Mouse (Mus musculus): ENCODE measurements around the gene Cabp1. TPM values are rescaled to one million over a fixed set of nuclear protein-coding genes. Genes with fewer than 3 reads are reported as not detected.
A peak's percentile ranks its signal among the peaks of the same experiment; 100 is the strongest.

Gene Cabp1
- 1.1 and 2.3 TPM in 2 replicates for polyA plus RNA-seq (2014; fragmentation: Nextera tagmentation; extraction: Ambion mirVana)

DNA sequence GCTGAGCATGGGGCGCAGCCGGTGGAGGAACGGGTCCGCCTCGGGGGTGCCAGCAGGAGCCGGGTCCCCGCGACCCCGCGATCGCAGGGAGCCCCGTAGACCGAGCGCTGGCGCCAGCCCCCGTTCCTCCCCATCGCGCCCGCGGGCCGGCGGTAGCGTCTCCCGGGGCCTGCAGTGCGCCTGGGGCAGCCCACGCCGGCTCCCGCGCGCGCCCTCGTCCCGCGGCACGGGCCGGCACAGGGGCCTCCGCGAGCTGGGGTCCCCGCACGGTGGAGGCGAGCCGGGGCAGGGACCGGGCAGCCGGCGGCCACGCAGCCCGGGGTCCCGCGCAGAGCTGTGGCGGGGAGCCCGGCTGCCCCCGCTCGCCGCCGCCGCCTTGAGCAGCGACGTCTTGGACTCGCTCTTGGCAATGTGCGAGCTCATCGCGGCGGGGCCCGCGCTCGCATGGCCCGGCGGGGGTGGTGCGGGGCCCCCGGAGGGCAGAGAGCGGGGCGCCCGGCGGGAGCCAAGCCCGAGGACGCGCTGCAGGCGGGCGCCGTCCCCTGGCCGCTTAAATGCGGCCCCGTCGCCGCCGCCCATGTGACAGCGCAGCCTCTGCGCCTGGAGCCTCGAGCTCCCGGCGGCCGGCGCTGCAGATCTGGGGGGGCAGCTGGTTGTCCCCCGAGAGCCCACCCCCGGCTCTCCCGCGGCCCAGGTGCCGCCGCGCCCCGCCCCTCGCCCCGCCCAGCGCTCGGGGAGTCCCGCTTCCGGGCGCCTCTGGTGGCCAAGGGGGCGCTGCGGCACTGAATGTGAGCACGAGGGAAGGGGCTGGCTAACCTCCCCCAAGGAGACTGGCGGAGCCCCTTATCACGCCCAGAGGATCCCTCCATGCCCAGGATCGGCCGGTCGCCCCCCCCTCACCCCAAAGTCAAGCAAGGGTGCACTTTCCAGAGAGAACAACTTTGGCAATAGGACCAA, at the start of gene Cabp1:
TSS of gene Cabp1 (minus strand) at position 713 of the 957 bp plus-strand sequence.
- under 1% methylated on average over 71 of the region's 116 CpGs for WGBS
- Histone ChIP-seq H3K4me2 (peak within 1 kb of the TSS; percentile 100), H3K9ac (ENCODE audit: low read length) (peak within 1 kb of the TSS; percentile 65), H3K27ac (ENCODE audit: low read depth, low read length) (no peak within 1 kb of the TSS), H3K4me1 (ENCODE audit: control insufficient read depth, insufficient read depth, low read length) (peaks cover 23% of the 10 kb centered on the region), H3K9me3 (ENCODE audit: control insufficient read depth, low read length) (no peaks in the 10 kb centered on the region), H3K4me3 (ENCODE audit: low read depth, low read length) (peak within 1 kb of the TSS; percentile 62), H3K27me3 (ENCODE audit: control insufficient read depth, insufficient read depth, low read length) (peaks cover 57% of the 10 kb centered on the region), H3K36me3 (ENCODE audit: control insufficient read depth, insufficient read depth, low read length) (no peaks in the 10 kb centered on the region)
- ATAC-seq (ENCODE audit: low FRiP score) (peak; percentile 66), DNase-seq (ENCODE audit: low spot score, missing footprints) (peak; percentile 97)

DNA sequence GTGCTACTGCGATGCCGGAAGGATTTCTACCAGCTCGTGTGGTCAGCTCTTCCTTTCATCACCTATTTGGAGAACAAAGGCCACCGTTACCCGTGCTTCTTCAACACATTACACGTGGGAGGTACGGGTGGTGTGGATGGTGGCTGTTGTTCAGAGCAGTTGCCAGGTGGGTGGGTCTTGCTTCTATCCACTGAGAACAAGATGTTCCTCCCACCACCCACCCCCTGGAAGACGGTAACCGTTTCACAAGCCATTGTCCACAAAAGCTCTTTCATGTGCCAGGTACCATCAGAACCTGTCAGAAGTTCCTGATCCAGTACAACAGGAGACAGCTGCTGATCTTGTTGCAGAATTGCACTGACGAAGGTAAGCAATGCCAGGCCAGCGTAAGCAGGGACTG, 46.0 kb upstream of the Cabp1 start:
- peaks cover 13% of the 10 kb centered on the region for H3K4me1 ChIP-seq (ENCODE audit: control insufficient read depth, insufficient read depth, low read length)
- no peak for DNase-seq (ENCODE audit: low spot score, missing footprints)
- 88% methylated on average over 11 of the region's 11 CpGs for WGBS
- H3K36me3 ChIP-seq (ENCODE audit: control insufficient read depth, insufficient read depth, low read length), result peaks cover 34% of the 10 kb centered on the region
- H3K4me2 ChIP-seq, result no peak overlapping the region
- H3K9ac ChIP-seq (ENCODE audit: low read length), result no peak overlapping the region
- H3K4me3 ChIP-seq (ENCODE audit: low read depth, low read length), result no peak overlapping the region
- H3K27ac ChIP-seq (ENCODE audit: low read depth, low read length), result no peak overlapping the region
- H3K9me3 ChIP-seq (ENCODE audit: control insufficient read depth, low read length), result no peaks in the 10 kb centered on the region
- no peak for ATAC-seq (ENCODE audit: low FRiP score)
- peaks cover 5% of the 10 kb centered on the region for H3K27me3 ChIP-seq (ENCODE audit: control insufficient read depth, insufficient read depth, low read length)

DNA sequence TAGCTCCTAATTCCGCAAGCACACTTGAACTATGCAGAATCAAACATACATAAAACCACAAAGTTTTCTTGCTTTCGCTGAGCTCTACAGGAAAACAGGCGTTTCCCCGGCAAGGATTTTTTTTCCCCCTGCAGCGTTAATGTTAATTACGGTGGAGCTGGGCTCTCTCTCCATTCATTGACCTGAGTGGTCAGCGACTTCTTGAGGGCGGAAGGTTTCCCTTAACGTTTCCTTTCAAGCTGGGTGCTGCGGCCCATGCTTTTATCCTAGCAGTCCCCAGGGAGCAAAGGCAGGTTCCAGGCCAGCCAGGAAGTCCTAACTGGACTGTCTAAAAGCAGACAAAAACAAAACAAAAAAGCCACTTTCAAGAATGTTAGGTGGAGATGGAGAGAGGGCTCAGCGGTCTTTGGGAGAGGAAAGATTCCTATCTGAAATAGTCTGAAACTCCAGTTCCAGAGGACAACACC, 44.6 kb upstream of the Cabp1 start:
- H3K9ac ChIP-seq (ENCODE audit: low read length), result no peak overlapping the region

DNA sequence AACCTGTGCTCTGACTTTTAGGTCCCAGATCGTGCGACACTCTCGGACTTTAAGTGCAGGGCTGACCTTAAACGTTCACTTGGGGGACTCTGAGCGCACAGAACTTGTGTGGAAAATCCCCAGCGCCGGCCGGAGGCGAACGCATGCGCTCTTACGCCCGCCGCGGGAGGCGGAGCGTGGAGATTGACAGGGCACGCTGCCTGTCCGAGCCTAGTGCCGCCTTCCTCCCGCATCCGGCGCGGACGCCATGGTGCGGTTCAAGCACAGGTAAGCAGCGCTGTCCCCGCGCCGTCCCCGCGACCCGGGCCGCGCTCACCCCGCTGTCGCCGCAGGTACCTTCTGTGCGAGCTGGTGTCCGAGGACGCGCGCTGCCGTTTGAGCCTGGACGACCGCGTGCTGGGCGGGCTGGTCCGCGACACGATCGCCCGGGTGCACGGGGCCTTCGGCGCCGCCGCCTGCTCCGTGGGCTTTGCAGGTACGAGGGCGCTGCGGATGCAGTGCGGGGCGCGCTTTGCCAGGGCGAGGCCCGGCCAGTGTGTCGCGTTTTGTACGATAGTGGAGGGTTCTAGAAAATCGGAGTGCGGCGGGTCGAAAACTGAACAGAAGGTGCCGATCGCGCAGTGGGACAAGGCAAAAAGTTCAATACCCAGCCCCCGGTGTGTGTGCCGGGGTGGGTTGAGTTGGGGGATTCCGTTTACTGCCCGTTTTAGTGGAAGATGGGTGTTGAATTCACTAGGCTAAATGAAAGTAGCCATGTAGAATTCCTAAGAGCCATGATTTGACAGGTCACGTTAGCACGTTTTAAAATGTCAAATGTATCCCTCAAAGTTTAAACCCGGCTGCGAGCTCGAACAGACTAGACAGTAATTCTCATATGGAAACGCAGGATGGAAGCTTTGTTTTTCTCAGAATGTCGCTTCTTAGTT, 43.9 kb upstream of the Cabp1 start:
- under 1% methylated on average over 87 of the region's 88 CpGs for WGBS
- Histone ChIP-seq H3K9me3 (ENCODE audit: control insufficient read depth, low read length) (no peaks in the 10 kb centered on the region), H3K4me1 (ENCODE audit: control insufficient read depth, insufficient read depth, low read length) (peaks cover 15% of the 10 kb centered on the region), H3K36me3 (ENCODE audit: control insufficient read depth, insufficient read depth, low read length) (peaks cover 20% of the 10 kb centered on the region), H3K4me3 (ENCODE audit: low read depth, low read length) (peak overlapping the region; percentile 81), H3K4me2 (peak overlapping the region; percentile 78), H3K27ac (ENCODE audit: low read depth, low read length) (no peak overlapping the region), H3K27me3 (ENCODE audit: control insufficient read depth, insufficient read depth, low read length) (peaks cover 15% of the 10 kb centered on the region), H3K9ac (ENCODE audit: low read length) (peak overlapping the region; percentile 61)
- ATAC-seq (ENCODE audit: low FRiP score), result peak; percentile 81
- DNase-seq (ENCODE audit: low spot score, missing footprints), result peak; percentile 99

More for the DNA sequence above, 44.6 kb upstream of the Cabp1 start:
- WGBS, result 7% methylated on average over 11 of the region's 11 CpGs
- Histone ChIP-seq H3K9me3 (ENCODE audit: control insufficient read depth, low read length) (no peaks in the 10 kb centered on the region), H3K36me3 (ENCODE audit: control insufficient read depth, insufficient read depth, low read length) (peaks cover 22% of the 10 kb centered on the region), H3K4me3 (ENCODE audit: low read depth, low read length) (peak overlapping the region; percentile 81), H3K4me2 (peak overlapping the region; percentile 78), H3K4me1 (ENCODE audit: control insufficient read depth, insufficient read depth, low read length) (peaks cover 15% of the 10 kb centered on the region), H3K27ac (ENCODE audit: low read depth, low read length) (no peak overlapping the region), H3K27me3 (ENCODE audit: control insufficient read depth, insufficient read depth, low read length) (peaks cover 15% of the 10 kb centered on the region)
- DNase-seq (ENCODE audit: low spot score, missing footprints) (no peak), ATAC-seq (ENCODE audit: low FRiP score) (no peak)

DNA sequence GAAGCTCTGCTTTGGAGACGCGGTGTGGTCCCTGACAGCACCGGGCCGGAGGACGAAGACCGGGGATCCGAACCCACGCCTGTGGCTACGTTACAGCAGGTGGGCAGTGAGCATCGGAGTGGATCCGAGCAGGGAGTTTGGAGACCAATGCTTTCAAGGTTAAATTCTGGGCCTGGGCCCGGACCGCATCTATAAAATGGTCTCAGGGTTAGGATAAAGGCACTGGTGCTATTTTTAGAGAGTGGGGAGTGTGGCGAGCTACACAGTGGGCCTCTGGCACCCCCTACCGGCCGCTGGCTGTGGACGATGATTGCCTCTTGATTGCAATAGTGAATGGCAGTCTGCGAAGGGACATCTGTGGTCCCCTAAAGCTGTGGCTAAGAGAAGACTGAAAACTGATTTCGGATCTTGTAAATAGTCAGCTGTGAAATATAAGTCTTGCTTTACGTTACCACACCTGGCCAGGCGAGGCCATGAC, 41.6 kb upstream of the Cabp1 start, which contains the start of gene Pop5:
TSS of gene Pop5 (plus strand) at position 51 of the 478 bp plus-strand sequence.
- 2% methylated on average over 21 of the region's 21 CpGs for WGBS
- peak; percentile 100 for DNase-seq (ENCODE audit: low spot score, missing footprints)
- Histone ChIP-seq H3K27ac (ENCODE audit: low read depth, low read length) (no peak within 1 kb of the TSS), H3K9me3 (ENCODE audit: control insufficient read depth, low read length) (no peaks in the 10 kb centered on the region), H3K27me3 (ENCODE audit: control insufficient read depth, insufficient read depth, low read length) (peaks cover 15% of the 10 kb centered on the region), H3K36me3 (ENCODE audit: control insufficient read depth, insufficient read depth, low read length) (peaks cover 7% of the 10 kb centered on the region; the same call in 1 of the 2 replicates), H3K9ac (ENCODE audit: low read length) (peak within 1 kb of the TSS; percentile 56), H3K4me3 (ENCODE audit: low read depth, low read length) (peak within 1 kb of the TSS; percentile 41), H3K4me2 (peak within 1 kb of the TSS; percentile 77), H3K4me1 (ENCODE audit: control insufficient read depth, insufficient read depth, low read length) (peaks cover 15% of the 10 kb centered on the region)
- ATAC-seq (ENCODE audit: low FRiP score), result peak; percentile 64

DNA sequence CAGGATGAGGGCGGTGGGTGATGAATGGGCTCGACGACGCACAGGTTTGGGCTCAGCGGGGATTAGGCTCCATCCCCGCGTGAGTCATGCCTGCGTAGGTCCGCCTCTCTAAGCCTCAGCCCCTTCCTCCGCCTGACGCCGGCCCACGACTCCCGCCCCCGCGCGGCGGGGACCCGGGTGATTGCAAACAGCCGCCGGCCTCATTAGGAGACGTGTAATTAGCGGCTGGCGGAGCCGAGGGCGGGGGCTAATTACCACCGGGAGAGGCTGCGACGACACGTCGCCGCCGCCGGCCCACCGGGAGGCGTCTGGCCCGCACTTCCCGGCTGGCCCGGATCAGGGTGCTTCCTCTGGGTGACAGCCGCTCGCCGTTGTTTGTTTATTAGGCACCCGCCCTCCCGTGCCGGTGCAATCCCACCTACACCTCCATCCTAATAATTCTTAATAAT, 41.2 kb upstream of the Cabp1 start:
- peak; percentile 33 for ATAC-seq (ENCODE audit: low FRiP score)

DNA sequence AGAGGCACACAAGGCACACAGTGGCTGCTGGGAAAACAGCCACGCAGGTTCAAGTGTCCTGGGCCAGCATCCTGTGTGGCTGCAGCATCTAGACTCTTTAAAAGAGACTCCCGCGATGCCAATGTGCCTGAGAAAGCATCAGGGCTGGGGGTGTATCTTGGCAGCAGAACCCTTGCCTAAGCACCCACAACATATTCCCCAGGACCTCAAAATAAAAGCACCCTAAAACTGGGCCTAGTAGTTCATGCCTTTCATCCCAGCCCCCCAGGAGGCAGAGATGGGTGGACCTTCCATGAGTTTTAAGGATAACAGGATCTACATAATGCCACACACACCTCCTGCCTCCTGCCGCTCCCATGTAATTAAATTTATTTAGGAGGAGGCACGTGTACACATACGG, 40.3 kb upstream of the Cabp1 start:
- DNase-seq (ENCODE audit: low spot score, missing footprints) (no peak), ATAC-seq (ENCODE audit: low FRiP score) (no peak)
- Histone ChIP-seq H3K4me1 (ENCODE audit: control insufficient read depth, insufficient read depth, low read length) (peaks cover 15% of the 10 kb centered on the region), H3K4me3 (ENCODE audit: low read depth, low read length) (no peak overlapping the region), H3K4me2 (no peak overlapping the region), H3K9ac (ENCODE audit: low read length) (no peak overlapping the region), H3K27ac (ENCODE audit: low read depth, low read length) (no peak overlapping the region), H3K36me3 (ENCODE audit: control insufficient read depth, insufficient read depth, low read length) (no peaks in the 10 kb centered on the region), H3K27me3 (ENCODE audit: control insufficient read depth, insufficient read depth, low read length) (peaks cover 15% of the 10 kb centered on the region), H3K9me3 (ENCODE audit: control insufficient read depth, low read length) (no peaks in the 10 kb centered on the region)
- WGBS, result 43% methylated on average over 6 of the region's 6 CpGs

More for the DNA sequence above, 41.2 kb upstream of the Cabp1 start:
- Histone ChIP-seq H3K4me1 (ENCODE audit: control insufficient read depth, insufficient read depth, low read length) (peaks cover 15% of the 10 kb centered on the region), H3K9ac (ENCODE audit: low read length) (peak overlapping the region; percentile 56), H3K36me3 (ENCODE audit: control insufficient read depth, insufficient read depth, low read length) (peaks cover 2% of the 10 kb centered on the region; the same call in 1 of the 2 replicates), H3K9me3 (ENCODE audit: control insufficient read depth, low read length) (no peaks in the 10 kb centered on the region), H3K27ac (ENCODE audit: low read depth, low read length) (no peak overlapping the region), H3K27me3 (ENCODE audit: control insufficient read depth, insufficient read depth, low read length) (peaks cover 15% of the 10 kb centered on the region), H3K4me2 (peak overlapping the region; percentile 77), H3K4me3 (ENCODE audit: low read depth, low read length) (peak overlapping the region; percentile 41)
- under 1% methylated on average over 45 of the region's 45 CpGs for WGBS
- DNase-seq (ENCODE audit: low spot score, missing footprints), result no peak

DNA sequence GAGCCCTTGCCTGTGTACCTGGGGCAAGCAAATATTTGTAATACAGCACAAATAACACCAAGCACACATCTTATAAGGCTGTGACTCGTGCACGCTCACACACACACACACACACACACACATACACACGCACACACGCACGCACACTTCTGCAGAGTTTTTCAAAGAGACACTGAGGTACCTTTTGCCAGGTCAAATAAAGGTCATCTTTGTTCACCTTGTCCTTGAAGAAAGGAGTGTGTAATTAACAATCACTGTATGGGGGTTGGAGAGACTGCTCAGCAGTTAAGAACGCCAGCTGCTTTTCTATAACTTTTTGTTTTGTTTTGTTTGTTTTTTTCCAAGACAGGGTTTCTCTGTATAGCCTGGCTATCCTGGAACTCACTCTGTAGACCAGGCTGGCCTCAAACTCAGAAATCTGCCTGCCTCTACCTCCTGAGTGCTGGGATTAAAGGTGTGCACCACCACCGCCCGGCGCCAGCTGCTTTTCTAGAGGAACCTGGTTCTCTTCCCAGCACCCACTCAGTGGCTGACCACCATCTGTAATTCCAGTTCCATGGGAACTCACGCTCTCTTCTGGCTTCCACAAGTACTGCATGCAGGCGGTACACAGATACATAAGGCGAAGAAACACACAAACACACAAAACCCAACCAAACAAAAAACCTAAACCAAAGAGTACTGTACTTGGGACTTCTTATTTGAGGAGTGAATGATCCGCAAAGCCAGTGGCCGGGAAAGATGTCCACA, 39.0 kb upstream of the Cabp1 start:
- H3K36me3 ChIP-seq (ENCODE audit: control insufficient read depth, insufficient read depth, low read length), result no peaks in the 10 kb centered on the region
- DNase-seq (ENCODE audit: low spot score, missing footprints), result no peak

More for the DNA sequence above, 39.0 kb upstream of the Cabp1 start:
- Histone ChIP-seq H3K4me2 (no peak overlapping the region), H3K27me3 (ENCODE audit: control insufficient read depth, insufficient read depth, low read length) (peaks cover 15% of the 10 kb centered on the region), H3K27ac (ENCODE audit: low read depth, low read length) (no peak overlapping the region), H3K9ac (ENCODE audit: low read length) (no peak overlapping the region), H3K9me3 (ENCODE audit: control insufficient read depth, low read length) (no peaks in the 10 kb centered on the region), H3K4me3 (ENCODE audit: low read depth, low read length) (no peak overlapping the region), H3K4me1 (ENCODE audit: control insufficient read depth, insufficient read depth, low read length) (peaks cover 6% of the 10 kb centered on the region)
- WGBS, result 92% methylated on average over 14 of the region's 14 CpGs
- no peak for ATAC-seq (ENCODE audit: low FRiP score)

All from midbrain, embryonic 11.5 days (tissue).